ENCODE assay signal across 14 mouse cellular contexts in genomic region chr6:118756511-118756910, GRCm38 (mm10).
A peak's percentile ranks its signal among the peaks of the same experiment; 100 is the strongest.
DNase-seq lines count a peak whose midpoint lies in the region; ATAC-seq and TF ChIP-seq lines count a peak whose summit lies in the region.
"Had no signal": no experiment of that assay in that cellular context is flagged by ENCODE, and none has a peak within 500 bp of the region (broad histone marks: within the 10 kb centered on the region; RNA-seq: fewer than 3 reads in every experiment).

No protein-coding gene starts in this region.

- H3K4me3 ChIP-seq in forebrain, embryonic 13.5 days, result no peak overlapping the region
- no peak overlapping the region for H3K4me3 ChIP-seq in forebrain, embryonic 10.5 days
- H3K4me3 ChIP-seq in liver, embryonic 11.5 days (ENCODE audit: low read depth, low read length), result no peak overlapping the region
- no peak overlapping the region for H3K4me3 ChIP-seq in limb, embryonic 11.5 days (ENCODE audit: low read depth, low read length)
- H3K4me3 ChIP-seq in olfactory bulb, adult 2 months (ENCODE audit: insufficient read depth, low read depth, low read length), result no peak overlapping the region
- H3K4me3 ChIP-seq: embryonic facial prominence, embryonic 10.5 days; heart, embryonic 12.5 days had no signal

- peaks cover 21% of the 10 kb centered on the region for H3K4me1 ChIP-seq in forebrain, embryonic 13.5 days
- peaks cover 9% of the 10 kb centered on the region for H3K4me1 ChIP-seq in forebrain, embryonic 10.5 days
- H3K4me1 ChIP-seq in liver, embryonic 11.5 days (replicated peaks; ENCODE audit: control insufficient read depth, insufficient read depth, low read length), result peaks cover 37% of the 10 kb centered on the region
- H3K4me1 ChIP-seq in limb, embryonic 11.5 days (ENCODE audit: control insufficient read depth, insufficient read depth, low read length), result peaks cover 5% of the 10 kb centered on the region
- H3K4me1 ChIP-seq in olfactory bulb, adult 2 months (ENCODE audit: control insufficient read depth, insufficient read depth, low read length), result peaks cover 32% of the 10 kb centered on the region

- WGBS in forebrain, embryonic 13.5 days, result 15% methylated on average over 4 of the region's 4 CpGs
- 48% methylated on average over 4 of the region's 4 CpGs for WGBS in forebrain, embryonic 10.5 days
- WGBS in liver, embryonic 11.5 days, result 52% methylated on average over 4 of the region's 4 CpGs
- 11% methylated on average over 4 of the region's 4 CpGs for WGBS in limb, embryonic 11.5 days
- WGBS in olfactory bulb, adult 2 months, result 35% methylated on average over 4 of the region's 4 CpGs

- no peaks in the 10 kb centered on the region for H3K9me3 ChIP-seq in forebrain, embryonic 13.5 days (replicated peaks)
- H3K9me3 ChIP-seq in forebrain, embryonic 10.5 days, result no peaks in the 10 kb centered on the region
- no peaks in the 10 kb centered on the region for H3K9me3 ChIP-seq in liver, embryonic 11.5 days (ENCODE audit: control insufficient read depth, low read length)
- no peaks in the 10 kb centered on the region for H3K9me3 ChIP-seq in limb, embryonic 11.5 days (ENCODE audit: control insufficient read depth, low read length)
- H3K9me3 ChIP-seq: embryonic facial prominence, embryonic 10.5 days; heart, embryonic 12.5 days had no signal

- peak; percentile 41; the same call in 1 of the 2 replicates for ATAC-seq in forebrain, embryonic 13.5 days
- ATAC-seq in liver, embryonic 11.5 days (replicated peaks; ENCODE audit: low FRiP score), result no peak
- ATAC-seq in limb, embryonic 11.5 days (ENCODE audit: insufficient number of reproducible peaks, low FRiP score, low TSS enrichment, low read depth), result no peak; the same call in 1 of the 2 replicates

- no peak overlapping the region for H3K27ac ChIP-seq in forebrain, embryonic 13.5 days
- H3K27ac ChIP-seq in forebrain, embryonic 10.5 days, result no peak overlapping the region
- H3K27ac ChIP-seq in liver, embryonic 11.5 days (ENCODE audit: low read depth, low read length), result peak overlapping the region; percentile 97; the same call in 1 of the 2 replicates
- H3K27ac ChIP-seq in limb, embryonic 11.5 days (replicated peaks; ENCODE audit: low read depth, low read length), result no peak overlapping the region
- H3K27ac ChIP-seq in olfactory bulb, adult 2 months (ENCODE audit: insufficient read depth, low read depth, low read length), result peak overlapping the region; percentile 76
- H3K27ac ChIP-seq: embryonic facial prominence, embryonic 10.5 days had no signal

- H3K27me3 ChIP-seq in forebrain, embryonic 13.5 days, result no peaks in the 10 kb centered on the region
- peaks cover 6% of the 10 kb centered on the region; the same call in 1 of the 2 replicates for H3K27me3 ChIP-seq in forebrain, embryonic 10.5 days (ENCODE audit: poor library complexity, severe bottlenecking)
- H3K27me3 ChIP-seq in liver, embryonic 11.5 days (replicated peaks; ENCODE audit: control insufficient read depth, insufficient read depth, low read length), result no peaks in the 10 kb centered on the region
- H3K27me3 ChIP-seq in limb, embryonic 11.5 days (ENCODE audit: control insufficient read depth, insufficient read depth, low read length), result no peaks in the 10 kb centered on the region
- H3K27me3 ChIP-seq: heart, embryonic 12.5 days had no signal

- DNase-seq in forebrain, embryonic 10.5 days (ENCODE audit: extremely low spot score, low spot score), result no peak
- DNase-seq in liver, embryonic 11.5 days (ENCODE audit: low spot score), result no peak
- no peak for DNase-seq in liver
- DNase-seq in limb, embryonic 11.5 days (ENCODE audit: low spot score), result peak; percentile 34
- DNase-seq in layer of hippocampus, adult 8-10 months (ENCODE audit: low spot score in 2 of 2), result no peak
- no peak for DNase-seq in testis, postnatal 14 days (ENCODE audit: low spot score)
- DNase-seq: cerebellum, adult 2 months; gastrocnemius, postnatal 36 days; kidney, postnatal 25 days; thymus, postnatal 25 days had no signal

- no peak overlapping the region for H3K9ac ChIP-seq in forebrain, embryonic 13.5 days
- H3K9ac ChIP-seq in liver, embryonic 11.5 days (ENCODE audit: low read depth, low read length), result no peak overlapping the region
- H3K9ac ChIP-seq in limb, embryonic 11.5 days (ENCODE audit: low read length), result no peak overlapping the region
- H3K9ac ChIP-seq: heart, embryonic 12.5 days had no signal

- no peak for TF ChIP-seq POLR2A in olfactory bulb, adult 2 months (IDR thresholded peaks at IDR 0.05; ENCODE audit: insufficient read depth, low read depth, low read length)

- no peaks in the 10 kb centered on the region for H3K36me3 ChIP-seq in forebrain, embryonic 13.5 days (ENCODE audit: poor library complexity, severe bottlenecking)
- no peaks in the 10 kb centered on the region for H3K36me3 ChIP-seq in forebrain, embryonic 10.5 days (replicated peaks)
- H3K36me3 ChIP-seq in liver, embryonic 11.5 days (ENCODE audit: control insufficient read depth, insufficient read depth, low read length), result no peaks in the 10 kb centered on the region
- no peaks in the 10 kb centered on the region for H3K36me3 ChIP-seq in limb, embryonic 11.5 days (ENCODE audit: control insufficient read depth, insufficient read depth, low read length)
- H3K36me3 ChIP-seq: embryonic facial prominence, embryonic 10.5 days had no signal

- no peak for TF ChIP-seq CTCF in olfactory bulb, adult 2 months (IDR thresholded peaks at IDR 0.05; ENCODE audit: insufficient read depth, low read depth, low read length)

- no peak overlapping the region for H3K4me2 ChIP-seq in forebrain, embryonic 13.5 days
- H3K4me2 ChIP-seq in liver, embryonic 11.5 days, result no peak overlapping the region; the same call in 1 of the 2 replicates
- no peak overlapping the region for H3K4me2 ChIP-seq in limb, embryonic 11.5 days (ENCODE audit: low read depth, severe bottlenecking)
- H3K4me2 ChIP-seq: heart, embryonic 12.5 days had no signal

Comparison
In these comparisons a context has a peak if more than half of its experiments do, and no peak if none do; other contexts are left out.
1. H3K27ac ChIP-seq: peak in liver, embryonic 11.5 days (single experiment) and olfactory bulb, adult 2 months (single experiment); none in forebrain, embryonic 13.5 days (single experiment), forebrain, embryonic 10.5 days (single experiment) and limb, embryonic 11.5 days (single experiment).